Mouse (Mus musculus): ENCODE measurements around the gene Tomm40. TPM values are rescaled to one million over a fixed set of nuclear protein-coding genes. Genes with fewer than 3 reads are reported as not detected.

Gene Tomm40
- total and polyA plus RNA-seq, 2 experiments from 2014 or later: 133 to 161 TPM

GRCm38 (mm10) chr7:19724167-19724566, 8.9 kb upstream of the Tomm40 start:
- 95% methylated on average over 12 of the region's 12 CpGs for WGBS
- no peak for TF ChIP-seq CTCF (IDR thresholded peaks at IDR 0.05)
- Histone ChIP-seq H3K4me2 (ENCODE audit: low read depth, low read length, poor library complexity, severe bottlenecking) (no peak overlapping the region), H3K4me1 (ENCODE audit: insufficient read depth, low read length) (no peaks in the 10 kb centered on the region), H3K9me3 (ENCODE audit: low read length) (0 out of 2 replicates have a peak, but pooled peaks cover 3% of the 10 kb centered on the region), H3K4me3 (ENCODE audit: low read depth, low read length) (no peak overlapping the region), H3K27ac (ENCODE audit: low read depth, low read length) (no peak overlapping the region), H3K27me3 (ENCODE audit: insufficient read depth, low read length) (no peaks in the 10 kb centered on the region), H3K36me3 (ENCODE audit: insufficient read depth, low read length) (peaks cover 38% of the 10 kb centered on the region), H3K9ac (replicated peaks; ENCODE audit: low read length, poor library complexity, severe bottlenecking) (no peak overlapping the region)
- ATAC-seq (ENCODE audit: low FRiP score): no peak
- DNase-seq (ENCODE audit: low spot score): no peak

- DNase-seq (ENCODE audit: low spot score): no peak
- H3K27ac ChIP-seq (ENCODE audit: low read depth, low read length): no peak overlapping the region
- no peak for ATAC-seq (ENCODE audit: low FRiP score)
- 0 out of 2 replicates have a peak, but pooled peaks cover 3% of the 10 kb centered on the region for H3K9me3 ChIP-seq (ENCODE audit: low read length)
- H3K9ac ChIP-seq (replicated peaks; ENCODE audit: low read length, poor library complexity, severe bottlenecking): no peak overlapping the region
- TF ChIP-seq CTCF (IDR thresholded peaks at IDR 0.05): no peak
- no peak overlapping the region for H3K4me3 ChIP-seq (ENCODE audit: low read depth, low read length)
- H3K4me2 ChIP-seq (ENCODE audit: low read depth, low read length, poor library complexity, severe bottlenecking): no peak overlapping the region
- H3K27me3 ChIP-seq (ENCODE audit: insufficient read depth, low read length): no peaks in the 10 kb centered on the region
- no peaks in the 10 kb centered on the region for H3K4me1 ChIP-seq (ENCODE audit: insufficient read depth, low read length)
- 86% methylated on average over 6 of the region's 6 CpGs for WGBS
- peaks cover 29% of the 10 kb centered on the region for H3K36me3 ChIP-seq (ENCODE audit: insufficient read depth, low read length)
These were observed 7.5 kb upstream of the Tomm40 start for GRCm38 (mm10) chr7:19722754-19723195.

- Histone ChIP-seq H3K27ac (ENCODE audit: low read depth, low read length) (no peak overlapping the region), H3K9me3 (ENCODE audit: low read length) (0 out of 2 replicates have a peak, but pooled peaks cover 3% of the 10 kb centered on the region), H3K9ac (replicated peaks; ENCODE audit: low read length, poor library complexity, severe bottlenecking) (no peak overlapping the region), H3K27me3 (ENCODE audit: insufficient read depth, low read length) (no peaks in the 10 kb centered on the region), H3K4me3 (ENCODE audit: low read depth, low read length) (no peak overlapping the region), H3K36me3 (ENCODE audit: insufficient read depth, low read length) (peaks cover 6% of the 10 kb centered on the region), H3K4me1 (ENCODE audit: insufficient read depth, low read length) (no peaks in the 10 kb centered on the region; the same call in 1 of the 2 replicates), H3K4me2 (ENCODE audit: low read depth, low read length, poor library complexity, severe bottlenecking) (no peak overlapping the region)
- ATAC-seq (ENCODE audit: low FRiP score) (no peak), DNase-seq (ENCODE audit: low spot score) (no peak)
- WGBS: 96% methylated on average over 4 of the region's 4 CpGs
- TF ChIP-seq CTCF (IDR thresholded peaks at IDR 0.05): no peak
These were observed 4.0 kb upstream of the Tomm40 start for GRCm38 (mm10) chr7:19719200-19719599.

- 89% methylated on average over 5 of the region's 5 CpGs for WGBS
- no peak for DNase-seq (ENCODE audit: low spot score)
- no peak for ATAC-seq (ENCODE audit: low FRiP score)
- peaks cover 3% of the 10 kb centered on the region; the same call in 1 of the 2 replicates for H3K36me3 ChIP-seq (ENCODE audit: insufficient read depth, low read length)
- no peak for TF ChIP-seq CTCF (IDR thresholded peaks at IDR 0.05)
- no peak overlapping the region for H3K4me2 ChIP-seq (ENCODE audit: low read depth, low read length, poor library complexity, severe bottlenecking)
- no peak overlapping the region for H3K27ac ChIP-seq (ENCODE audit: low read depth, low read length)
- no peaks in the 10 kb centered on the region for H3K27me3 ChIP-seq (ENCODE audit: insufficient read depth, low read length)
- H3K9ac ChIP-seq (replicated peaks; ENCODE audit: low read length, poor library complexity, severe bottlenecking): no peak overlapping the region
- no peak overlapping the region for H3K4me3 ChIP-seq (ENCODE audit: low read depth, low read length)
- 0 out of 2 replicates have a peak, but pooled peaks cover 3% of the 10 kb centered on the region for H3K9me3 ChIP-seq (ENCODE audit: low read length)
- no peaks in the 10 kb centered on the region; the same call in 1 of the 2 replicates for H3K4me1 ChIP-seq (ENCODE audit: insufficient read depth, low read length)
These were observed 3.2 kb upstream of the Tomm40 start for GRCm38 (mm10) chr7:19718297-19718952.

GRCm38 (mm10) chr7:19717346-19717745, 2.1 kb upstream of the Tomm40 start:
- Histone ChIP-seq H3K9me3 (ENCODE audit: low read length) (0 out of 2 replicates have a peak, but pooled peaks cover 3% of the 10 kb centered on the region), H3K9ac (replicated peaks; ENCODE audit: low read length, poor library complexity, severe bottlenecking) (no peak overlapping the region), H3K4me3 (ENCODE audit: low read depth, low read length) (no peak overlapping the region), H3K4me1 (ENCODE audit: insufficient read depth, low read length) (no peaks in the 10 kb centered on the region; the same call in 1 of the 2 replicates), H3K36me3 (ENCODE audit: insufficient read depth, low read length) (no peaks in the 10 kb centered on the region), H3K4me2 (ENCODE audit: low read depth, low read length, poor library complexity, severe bottlenecking) (no peak overlapping the region), H3K27me3 (ENCODE audit: insufficient read depth, low read length) (no peaks in the 10 kb centered on the region), H3K27ac (ENCODE audit: low read depth, low read length) (no peak overlapping the region)
- TF ChIP-seq CTCF (IDR thresholded peaks at IDR 0.05): no peak
- no peak for ATAC-seq (ENCODE audit: low FRiP score)
- 97% methylated on average over 4 of the region's 4 CpGs for WGBS
- DNase-seq (ENCODE audit: low spot score): no peak

- Histone ChIP-seq H3K36me3 (ENCODE audit: insufficient read depth, low read length) (peaks cover 5% of the 10 kb centered on the region; the same call in 1 of the 2 replicates), H3K27me3 (ENCODE audit: insufficient read depth, low read length) (no peaks in the 10 kb centered on the region), H3K4me2 (ENCODE audit: low read depth, low read length, poor library complexity, severe bottlenecking) (peak overlapping the region; percentile 46; the same call in 1 of the 2 replicates), H3K4me1 (ENCODE audit: insufficient read depth, low read length) (no peaks in the 10 kb centered on the region; the same call in 1 of the 2 replicates), H3K27ac (ENCODE audit: low read depth, low read length) (peak overlapping the region; percentile 88), H3K4me3 (ENCODE audit: low read depth, low read length) (no peak overlapping the region), H3K9ac (replicated peaks; ENCODE audit: low read length, poor library complexity, severe bottlenecking) (peak overlapping the region; percentile 54; the same call in 1 of the 2 replicates), H3K9me3 (ENCODE audit: low read length) (0 out of 2 replicates have a peak, but pooled peaks cover 3% of the 10 kb centered on the region)
- ATAC-seq (ENCODE audit: low FRiP score) (no peak), DNase-seq (ENCODE audit: low spot score) (no peak)
- no peak for TF ChIP-seq CTCF (IDR thresholded peaks at IDR 0.05)
- 85% methylated on average over 2 of the region's 2 CpGs for WGBS
These were observed 1.6 kb upstream of the Tomm40 start for GRCm38 (mm10) chr7:19716822-19717221.
